Mouse (Mus musculus) heart, embryonic 12.5 days (tissue): ENCODE measurements around the gene Hist2h4. TPM values are rescaled to one million over a fixed set of nuclear protein-coding genes. Genes with fewer than 3 reads are reported as not detected.
"Not testable (repeated sequence)": the region's sequence is repeated elsewhere in the genome, so short reads cannot be mapped to it uniquely, and the experiment has no call there.

ENCODE experiments used
- ATAC-seq: fragments of 200-750 bp; cut with Nextera tagmentation; 2 replicates; pipeline ENCODE4 v1.8.0; 2017; ENCODE audit warnings: moderate TSS enrichment, moderate library complexity; ENCODE audit not compliant: insufficient number of reproducible peaks, low FRiP score
- H3K27ac ChIP-seq: fragments of 300-500 bp; sonication (generic); 2 replicates; pipeline ENCODE4 v1.5.1; 2016; ENCODE audit warnings: mild to moderate bottlenecking, moderate library complexity; ENCODE audit not compliant: poor library complexity, severe bottlenecking
- H3K27me3 ChIP-seq: fragments of 300-500 bp; sonication (generic); replicated peaks from 2 replicates; pipeline ENCODE4 v1.6.1; 2016; ENCODE audit warnings: mild to moderate bottlenecking, moderate library complexity
- H3K36me3 ChIP-seq: fragments of 300-500 bp; sonication (generic); 2 replicates; pipeline ENCODE4 v1.6.1; 2016; ENCODE audit warnings: mild to moderate bottlenecking, moderate library complexity
- H3K4me1 ChIP-seq: fragments of 300-500 bp; sonication (generic); replicated peaks from 2 replicates; pipeline ENCODE4 v1.6.1; 2016; ENCODE audit warnings: mild to moderate bottlenecking
- H3K4me2 ChIP-seq: fragments of 300-500 bp; sonication (generic); 2 replicates; pipeline ENCODE4 v1.6.1; 2016; ENCODE audit warnings: mild to moderate bottlenecking, moderate library complexity
- H3K4me3 ChIP-seq: fragments of 300-500 bp; sonication (generic); 2 replicates; pipeline ENCODE4 v1.5.1; 2016; ENCODE audit warnings: mild to moderate bottlenecking
- H3K9ac ChIP-seq: fragments of 300-500 bp; sonication (generic); 2 replicates; pipeline ENCODE4 v1.6.1; 2016; ENCODE audit warnings: mild to moderate bottlenecking, moderate library complexity
- H3K9me3 ChIP-seq: fragments of 300-500 bp; sonication (generic); replicated peaks from 2 replicates; pipeline ENCODE4 v1.6.1; 2016; ENCODE audit warnings: mild to moderate bottlenecking, moderate library complexity
- WGBS: fragments of 180-500 bp; shearing (Covaris S2); methylation state at CpG from one replicate; pipeline ENCODE4 v1.1.7; 2016; 5-methylcytosine and 5-hydroxymethylcytosine counted together
- polyA plus RNA-seq: library from polyadenylated mRNA; unstranded; fragments of >200 nt; fragmentation: Nextera tagmentation; extraction: Ambion mirVana; gene quantifications from 2 replicates; pipeline ENCODE4 v1.2.1, GENCODE M21; 2016

The Hist2h4 gene
- polyA plus RNA-seq, 1 experiment from 2014 or later: 3.7 TPM

DNA sequence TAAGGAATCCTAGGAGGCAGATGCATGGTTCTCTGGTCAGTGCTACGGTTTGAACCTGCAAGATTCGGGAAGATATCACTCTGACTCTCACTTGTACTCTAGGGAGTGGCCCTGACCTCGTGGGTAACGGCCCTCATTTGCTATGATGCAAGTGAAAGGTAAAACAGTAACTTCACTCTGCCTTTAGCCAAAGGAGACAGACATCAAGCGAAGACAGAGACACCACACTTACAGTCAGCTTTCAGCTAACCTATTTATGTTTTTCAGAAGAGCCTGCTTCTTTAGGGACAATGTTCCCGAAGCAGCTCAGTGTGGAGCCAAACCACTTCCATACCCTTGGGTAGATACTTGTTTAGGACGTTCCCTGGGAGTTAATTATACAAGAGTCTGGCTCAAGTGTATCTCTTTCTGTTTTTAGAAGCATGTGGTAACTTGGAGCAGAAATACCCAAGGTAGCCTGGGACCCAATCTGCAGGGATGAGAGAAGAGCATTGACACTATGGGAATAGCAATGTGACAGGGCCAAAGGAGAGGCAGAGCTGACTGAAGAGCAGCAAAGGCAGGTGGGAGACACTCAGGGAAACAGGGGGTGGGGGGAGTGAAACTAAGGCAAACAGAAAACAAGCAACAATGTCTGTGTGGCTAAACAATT, 19.1 kb downstream of the Hist2h4 start:
- peak overlapping the region; percentile 43 for H3K4me2 ChIP-seq
- H3K36me3 ChIP-seq: no peaks in the 10 kb centered on the region
- ATAC-seq: no peak
- H3K9ac ChIP-seq: peak overlapping the region; percentile 88
- peak overlapping the region; percentile 96 for H3K27ac ChIP-seq
- no peaks in the 10 kb centered on the region for H3K9me3 ChIP-seq
- no peaks in the 10 kb centered on the region for H3K27me3 ChIP-seq
- H3K4me1 ChIP-seq: peaks cover 19% of the 10 kb centered on the region
- 72% methylated on average over 7 of the region's 7 CpGs for WGBS
- 0 out of 2 replicates have a peak overlapping the region, but pooled peaks have one; percentile 12 for H3K4me3 ChIP-seq

DNA sequence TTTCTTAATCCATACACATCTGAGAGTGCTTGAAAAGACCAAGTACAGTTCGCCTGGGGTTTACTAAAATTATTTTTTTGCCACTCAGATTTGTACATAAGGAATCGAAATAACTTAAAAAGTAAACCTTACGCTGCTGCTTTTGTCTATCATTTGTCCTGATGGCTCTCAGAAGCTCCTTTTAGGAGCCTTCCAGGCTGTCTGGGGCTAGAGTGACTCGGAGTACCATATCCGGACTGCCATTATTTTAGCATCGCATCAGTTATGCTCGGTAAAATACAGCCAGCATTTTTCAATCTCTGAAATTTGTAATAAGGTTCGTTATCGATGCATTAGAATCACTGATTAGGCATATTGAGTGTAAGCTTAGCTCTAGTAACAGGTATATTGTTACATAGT, 22.3 kb downstream of the Hist2h4 start:
- Histone ChIP-seq H3K27me3 (no peaks in the 10 kb centered on the region), H3K4me1 (peaks cover 27% of the 10 kb centered on the region), H3K9me3 (no peaks in the 10 kb centered on the region), H3K4me2 (peak overlapping the region; percentile 43; the same call in 1 of the 2 replicates), H3K36me3 (no peaks in the 10 kb centered on the region), H3K9ac (peak overlapping the region; percentile 57; the same call in 1 of the 2 replicates), H3K4me3 (no peak overlapping the region), H3K27ac (peak overlapping the region; percentile 83)
- ATAC-seq: no peak
- WGBS: 77% methylated on average over 9 of the region's 9 CpGs

GRCm38 (mm10) chr3:96239949-96240798, 22.9 kb downstream of the Hist2h4 start, which contains the start of gene Hist2h2aa2:
Hist2h2aa2 (minus strand) TSS chr3:96240276.
- not testable (repeated sequence) for H3K27me3 ChIP-seq, H3K9me3 ChIP-seq, H3K36me3 ChIP-seq
- WGBS: 5% methylated on average over 22 of the region's 85 CpGs
- Histone ChIP-seq H3K27ac (peak within 1 kb of the TSS; percentile 89), H3K4me3 (peak within 1 kb of the TSS; percentile 46), H3K4me2 (peak within 1 kb of the TSS; percentile 55), H3K9ac (peak within 1 kb of the TSS; percentile 70), H3K4me1 (peaks cover 28% of the 10 kb centered on the region)
- ATAC-seq: peak; percentile 89

GRCm38 (mm10) chr3:96238954-96239793, 23.9 kb downstream of the Hist2h4 start, which contains the start of gene Hist2h3c2:
Hist2h3c2 (minus strand) TSS chr3:96239127.
- Histone ChIP-seq H3K4me3 (peak within 1 kb of the TSS; percentile 51), H3K4me1 (peaks cover 26% of the 10 kb centered on the region), H3K4me2 (peak within 1 kb of the TSS; percentile 80), H3K27ac (peak within 1 kb of the TSS; percentile 89), H3K9ac (peak within 1 kb of the TSS; percentile 74)
- not testable (repeated sequence) for H3K27me3 ChIP-seq, H3K36me3 ChIP-seq, H3K9me3 ChIP-seq
- 0% methylated on average over 12 of the region's 68 CpGs for WGBS
- ATAC-seq: peak; percentile 91

- Histone ChIP-seq H3K27ac (peak overlapping the region; percentile 60), H3K4me3 (peak overlapping the region; percentile 51), H3K4me2 (peak overlapping the region; percentile 80), H3K4me1 (peaks cover 21% of the 10 kb centered on the region), H3K27me3 (no peaks in the 10 kb centered on the region), H3K9ac (peak overlapping the region; percentile 74), H3K36me3 (no peaks in the 10 kb centered on the region), H3K9me3 (no peaks in the 10 kb centered on the region)
- no peak for ATAC-seq
- 1% methylated on average over 12 of the region's 12 CpGs for WGBS
Measured at GRCm38 (mm10) chr3:96237904-96238511, 25.1 kb downstream of the Hist2h4 start.

- H3K36me3 ChIP-seq: no peaks in the 10 kb centered on the region
- H3K4me1 ChIP-seq: peaks cover 21% of the 10 kb centered on the region
- peak overlapping the region; percentile 80 for H3K4me2 ChIP-seq
- 25% methylated on average over 7 of the region's 7 CpGs for WGBS
- no peaks in the 10 kb centered on the region for H3K27me3 ChIP-seq
- ATAC-seq: no peak
- H3K9me3 ChIP-seq: no peaks in the 10 kb centered on the region
- peak overlapping the region; percentile 60 for H3K27ac ChIP-seq
- peak overlapping the region; percentile 74 for H3K9ac ChIP-seq
- H3K4me3 ChIP-seq: peak overlapping the region; percentile 51
Measured at GRCm38 (mm10) chr3:96237335-96237903, 25.7 kb downstream of the Hist2h4 start.

DNA sequence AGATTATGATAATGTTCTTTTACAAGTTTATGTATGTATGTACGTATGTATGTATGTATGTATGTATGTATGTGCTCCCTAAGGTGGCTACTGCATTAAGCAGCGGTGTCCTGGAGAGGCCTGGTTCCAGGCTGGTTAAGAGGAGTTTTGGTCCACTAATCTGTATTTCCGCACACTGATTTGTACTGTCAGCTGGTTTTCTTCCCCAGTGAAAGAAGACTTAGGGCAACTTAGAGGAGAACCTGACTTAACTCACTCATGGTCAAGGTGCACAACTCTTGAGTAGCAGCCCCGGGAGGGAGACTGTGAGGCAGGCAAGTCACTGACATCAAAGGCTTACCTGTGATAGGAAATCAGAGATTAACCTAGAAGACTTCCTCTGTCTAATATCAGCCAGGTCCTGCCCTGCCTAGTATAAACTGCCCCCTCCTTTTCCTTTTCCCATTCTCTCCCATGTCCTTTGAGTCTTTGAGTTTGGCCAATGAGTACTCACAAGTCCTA, 26.2 kb downstream of the Hist2h4 start:
- H3K4me3 ChIP-seq: peak overlapping the region; percentile 51
- no peaks in the 10 kb centered on the region for H3K9me3 ChIP-seq
- H3K36me3 ChIP-seq: no peaks in the 10 kb centered on the region
- H3K27ac ChIP-seq: peak overlapping the region; percentile 60
- no peaks in the 10 kb centered on the region for H3K27me3 ChIP-seq
- 79% methylated on average over 4 of the region's 4 CpGs for WGBS
- no peak for ATAC-seq
- peak overlapping the region; percentile 74 for H3K9ac ChIP-seq
- peak overlapping the region; percentile 80 for H3K4me2 ChIP-seq
- H3K4me1 ChIP-seq: peaks cover 21% of the 10 kb centered on the region

DNA sequence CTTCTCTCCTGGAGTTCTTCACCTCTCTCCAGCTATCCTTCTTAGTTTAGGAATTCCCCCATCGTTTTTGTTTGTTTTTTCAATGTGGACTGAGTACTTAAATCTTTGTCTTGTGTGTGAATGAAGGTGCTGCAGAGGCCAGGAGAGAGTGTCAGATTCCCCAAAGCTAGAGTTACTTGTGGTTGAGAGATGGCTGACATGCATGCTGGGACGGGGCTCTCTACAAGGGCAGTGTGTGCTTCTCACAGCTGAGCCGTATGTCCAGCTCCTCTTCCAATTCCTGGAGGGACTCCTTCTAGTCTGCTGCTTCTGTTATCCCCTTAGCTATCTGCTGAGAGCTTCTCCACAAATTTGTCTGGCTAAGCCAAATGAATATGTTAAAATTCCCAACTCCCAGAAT, 27.3 kb downstream of the Hist2h4 start:
- 53% methylated on average over 3 of the region's 3 CpGs for WGBS
- H3K36me3 ChIP-seq: no peaks in the 10 kb centered on the region

GRCm38 (mm10) chr3:96234914-96235313, 28.2 kb downstream of the Hist2h4 start:
- Histone ChIP-seq H3K27me3 (no peaks in the 10 kb centered on the region), H3K9me3 (no peaks in the 10 kb centered on the region), H3K4me2 (no peak overlapping the region), H3K9ac (no peak overlapping the region), H3K27ac (no peak overlapping the region), H3K36me3 (no peaks in the 10 kb centered on the region), H3K4me1 (peaks cover 19% of the 10 kb centered on the region), H3K4me3 (no peak overlapping the region)
- 88% methylated on average over 2 of the region's 2 CpGs for WGBS
- ATAC-seq: no peak

More for the DNA sequence above, 27.3 kb downstream of the Hist2h4 start:
- no peak overlapping the region for H3K4me3 ChIP-seq
- H3K4me2 ChIP-seq: no peak overlapping the region
- no peak overlapping the region for H3K27ac ChIP-seq
- ATAC-seq: no peak
- no peak overlapping the region for H3K9ac ChIP-seq
- peaks cover 21% of the 10 kb centered on the region for H3K4me1 ChIP-seq
- no peaks in the 10 kb centered on the region for H3K9me3 ChIP-seq
- no peaks in the 10 kb centered on the region for H3K27me3 ChIP-seq

- H3K4me2 ChIP-seq: no peak overlapping the region
- no peak for ATAC-seq
- H3K36me3 ChIP-seq: no peaks in the 10 kb centered on the region
- H3K9me3 ChIP-seq: no peaks in the 10 kb centered on the region
- peaks cover 9% of the 10 kb centered on the region for H3K4me1 ChIP-seq
- H3K27me3 ChIP-seq: no peaks in the 10 kb centered on the region
- 42% methylated on average over 2 of the region's 2 CpGs for WGBS
- H3K27ac ChIP-seq: no peak overlapping the region
- no peak overlapping the region for H3K9ac ChIP-seq
- no peak overlapping the region for H3K4me3 ChIP-seq
Measured at GRCm38 (mm10) chr3:96231758-96232120, 31.4 kb downstream of the Hist2h4 start.
